Mouse (Mus musculus) cortical plate, adult 2 months (tissue): Measurements from ENCODE around the gene Dnmt3a.

ENCODE experiments used
- CTCF ChIP-seq: fragments of 200-500 bp; IDR thresholded peaks from 2 replicates; pipeline ENCODE4 v1.5.1; 2011; ENCODE audit warnings: mild to moderate bottlenecking, control low read depth, low read length; ENCODE audit not compliant: insufficient read depth; ENCODE audit errors: extremely low read depth
- POLR2A ChIP-seq: fragments of 200-500 bp; IDR thresholded peaks from 2 replicates; pipeline ENCODE4 v1.6.1; 2011; ENCODE audit warnings: mild to moderate bottlenecking, low read length, control low read depth; ENCODE audit not compliant: insufficient read depth; ENCODE audit errors: extremely low read depth

- TF ChIP-seq CTCF: no peak
- no peak for TF ChIP-seq POLR2A
Measured at GRCm38 (mm10) chr12:3907008-3907407, 101.2 kb downstream of the Dnmt3a start.
